Mouse (Mus musculus): ENCODE measurements around the gene Chchd1. TPM values are rescaled to one million over a fixed set of nuclear protein-coding genes. Genes with fewer than 3 reads are reported as not detected.

Gene Chchd1
- polyA plus RNA-seq, 1 experiment from 2014 or later: 234 TPM

GRCm38 (mm10) chr14:20661661-20662331, 41.0 kb upstream of the Chchd1 start:
- Histone ChIP-seq H3K27ac (ENCODE audit: low read depth) (peak overlapping the region; percentile 88), H3K36me3 (ENCODE audit: control insufficient read depth, insufficient read depth, low read length) (no peaks in the 10 kb centered on the region), H3K9me3 (ENCODE audit: control insufficient read depth, low read length) (no peaks in the 10 kb centered on the region), H3K4me2 (ENCODE audit: low read length) (peak overlapping the region; percentile 86), H3K9ac (ENCODE audit: low read length) (peak overlapping the region; percentile 67), H3K4me3 (ENCODE audit: low read depth, low read length) (peak overlapping the region; percentile 65), H3K4me1 (replicated peaks; ENCODE audit: control insufficient read depth, insufficient read depth, low read length) (peaks cover 14% of the 10 kb centered on the region; the same call in 1 of the 2 replicates), H3K27me3 (replicated peaks; ENCODE audit: control insufficient read depth, insufficient read depth, low read length) (no peaks in the 10 kb centered on the region)
- ATAC-seq (replicated peaks; ENCODE audit: low FRiP score, low TSS enrichment, low read depth) (peak; percentile 47), DNase-seq (ENCODE audit: low spot score) (no peak)
- 9% methylated on average over 19 of the region's 19 CpGs for WGBS

- Histone ChIP-seq H3K27me3 (replicated peaks; ENCODE audit: control insufficient read depth, insufficient read depth, low read length) (no peaks in the 10 kb centered on the region), H3K4me1 (replicated peaks; ENCODE audit: control insufficient read depth, insufficient read depth, low read length) (peaks cover 14% of the 10 kb centered on the region; the same call in 1 of the 2 replicates), H3K36me3 (ENCODE audit: control insufficient read depth, insufficient read depth, low read length) (no peaks in the 10 kb centered on the region), H3K4me3 (ENCODE audit: low read depth, low read length) (no peak overlapping the region), H3K9me3 (ENCODE audit: control insufficient read depth, low read length) (no peaks in the 10 kb centered on the region), H3K27ac (ENCODE audit: low read depth) (no peak overlapping the region), H3K9ac (ENCODE audit: low read length) (no peak overlapping the region), H3K4me2 (ENCODE audit: low read length) (no peak overlapping the region)
- ATAC-seq (replicated peaks; ENCODE audit: low FRiP score, low TSS enrichment, low read depth) (no peak), DNase-seq (ENCODE audit: low spot score) (no peak)
- WGBS: 86% methylated on average over 3 of the region's 3 CpGs
Observed at GRCm38 (mm10) chr14:20662740-20663139, 40.1 kb upstream of the Chchd1 start.

- H3K4me1 ChIP-seq (replicated peaks; ENCODE audit: control insufficient read depth, insufficient read depth, low read length): peaks cover 14% of the 10 kb centered on the region; the same call in 1 of the 2 replicates
- no peak overlapping the region for H3K27ac ChIP-seq (ENCODE audit: low read depth)
- H3K36me3 ChIP-seq (ENCODE audit: control insufficient read depth, insufficient read depth, low read length): no peaks in the 10 kb centered on the region
- H3K9me3 ChIP-seq (ENCODE audit: control insufficient read depth, low read length): no peaks in the 10 kb centered on the region
- no peak overlapping the region for H3K4me3 ChIP-seq (ENCODE audit: low read depth, low read length)
- H3K4me2 ChIP-seq (ENCODE audit: low read length): no peak overlapping the region
- H3K9ac ChIP-seq (ENCODE audit: low read length): no peak overlapping the region
- ATAC-seq (replicated peaks; ENCODE audit: low FRiP score, low TSS enrichment, low read depth) (no peak), DNase-seq (ENCODE audit: low spot score) (no peak)
- 53% methylated on average over 2 of the region's 2 CpGs for WGBS
- H3K27me3 ChIP-seq (replicated peaks; ENCODE audit: control insufficient read depth, insufficient read depth, low read length): no peaks in the 10 kb centered on the region
Observed at GRCm38 (mm10) chr14:20663601-20664000, 39.2 kb upstream of the Chchd1 start.

- H3K36me3 ChIP-seq (ENCODE audit: control insufficient read depth, insufficient read depth, low read length): no peaks in the 10 kb centered on the region
- ATAC-seq (replicated peaks; ENCODE audit: low FRiP score, low TSS enrichment, low read depth) (no peak), DNase-seq (ENCODE audit: low spot score) (no peak)
- no peak overlapping the region for H3K27ac ChIP-seq (ENCODE audit: low read depth)
- H3K27me3 ChIP-seq (replicated peaks; ENCODE audit: control insufficient read depth, insufficient read depth, low read length): no peaks in the 10 kb centered on the region
- 62% methylated on average over 3 of the region's 3 CpGs for WGBS
- peaks cover 14% of the 10 kb centered on the region; the same call in 1 of the 2 replicates for H3K4me1 ChIP-seq (replicated peaks; ENCODE audit: control insufficient read depth, insufficient read depth, low read length)
- no peak overlapping the region for H3K4me2 ChIP-seq (ENCODE audit: low read length)
- no peak overlapping the region for H3K9ac ChIP-seq (ENCODE audit: low read length)
- no peaks in the 10 kb centered on the region for H3K9me3 ChIP-seq (ENCODE audit: control insufficient read depth, low read length)
- no peak overlapping the region for H3K4me3 ChIP-seq (ENCODE audit: low read depth, low read length)
Observed at GRCm38 (mm10) chr14:20664436-20664835, 38.4 kb upstream of the Chchd1 start.

GRCm38 (mm10) chr14:20667469-20667868, 35.3 kb upstream of the Chchd1 start:
- no peak overlapping the region for H3K27ac ChIP-seq (ENCODE audit: low read depth)
- H3K36me3 ChIP-seq (ENCODE audit: control insufficient read depth, insufficient read depth, low read length): no peaks in the 10 kb centered on the region
- H3K4me3 ChIP-seq (ENCODE audit: low read depth, low read length): no peak overlapping the region
- no peaks in the 10 kb centered on the region for H3K9me3 ChIP-seq (ENCODE audit: control insufficient read depth, low read length)
- ATAC-seq (replicated peaks; ENCODE audit: low FRiP score, low TSS enrichment, low read depth) (no peak), DNase-seq (ENCODE audit: low spot score) (no peak)
- H3K27me3 ChIP-seq (replicated peaks; ENCODE audit: control insufficient read depth, insufficient read depth, low read length): no peaks in the 10 kb centered on the region
- H3K4me2 ChIP-seq (ENCODE audit: low read length): no peak overlapping the region
- H3K9ac ChIP-seq (ENCODE audit: low read length): no peak overlapping the region
- peaks cover 2% of the 10 kb centered on the region; the same call in 1 of the 2 replicates for H3K4me1 ChIP-seq (replicated peaks; ENCODE audit: control insufficient read depth, insufficient read depth, low read length)
- 68% methylated on average over 1 of the region's 1 CpGs for WGBS

GRCm38 (mm10) chr14:20668154-20668810, 34.5 kb upstream of the Chchd1 start, which contains the start of gene Synpo2l:
TSS of gene Synpo2l (minus strand) at chr14:20668354.
- DNase-seq (ENCODE audit: low spot score) (no peak), ATAC-seq (replicated peaks; ENCODE audit: low FRiP score, low TSS enrichment, low read depth) (no peak)
- no peaks in the 10 kb centered on the region for H3K27me3 ChIP-seq (replicated peaks; ENCODE audit: control insufficient read depth, insufficient read depth, low read length)
- no peak within 1 kb of the TSS for H3K9ac ChIP-seq (ENCODE audit: low read length)
- WGBS: 79% methylated on average over 8 of the region's 8 CpGs
- no peaks in the 10 kb centered on the region; the same call in 1 of the 2 replicates for H3K4me1 ChIP-seq (replicated peaks; ENCODE audit: control insufficient read depth, insufficient read depth, low read length)
- H3K9me3 ChIP-seq (ENCODE audit: control insufficient read depth, low read length): peaks cover 4% of the 10 kb centered on the region; the same call in 1 of the 2 replicates
- no peaks in the 10 kb centered on the region for H3K36me3 ChIP-seq (ENCODE audit: control insufficient read depth, insufficient read depth, low read length)
- H3K4me2 ChIP-seq (ENCODE audit: low read length): no peak within 1 kb of the TSS
- H3K27ac ChIP-seq (ENCODE audit: low read depth): no peak within 1 kb of the TSS
- no peak within 1 kb of the TSS for H3K4me3 ChIP-seq (ENCODE audit: low read depth, low read length)

- Histone ChIP-seq H3K36me3 (ENCODE audit: control insufficient read depth, insufficient read depth, low read length) (peaks cover 23% of the 10 kb centered on the region), H3K4me3 (ENCODE audit: low read depth, low read length) (0 out of 2 replicates have a peak overlapping the region, but pooled peaks have one; percentile 94), H3K27me3 (replicated peaks; ENCODE audit: control insufficient read depth, insufficient read depth, low read length) (no peaks in the 10 kb centered on the region), H3K4me2 (ENCODE audit: low read length) (peak overlapping the region; percentile 93; the same call in 1 of the 2 replicates), H3K9me3 (ENCODE audit: control insufficient read depth, low read length) (peaks cover 4% of the 10 kb centered on the region; the same call in 1 of the 2 replicates), H3K27ac (ENCODE audit: low read depth) (no peak overlapping the region; the same call in 1 of the 2 replicates), H3K9ac (ENCODE audit: low read length) (no peak overlapping the region), H3K4me1 (replicated peaks; ENCODE audit: control insufficient read depth, insufficient read depth, low read length) (peaks cover 5% of the 10 kb centered on the region)
- DNase-seq (ENCODE audit: low spot score) (peak; percentile 66), ATAC-seq (replicated peaks; ENCODE audit: low FRiP score, low TSS enrichment, low read depth) (no peak)
- WGBS: 95% methylated on average over 2 of the region's 2 CpGs
Observed at GRCm38 (mm10) chr14:20672990-20673389, 29.8 kb upstream of the Chchd1 start.

- H3K4me3 ChIP-seq (ENCODE audit: low read depth, low read length): peak overlapping the region; percentile 94
- H3K4me2 ChIP-seq (ENCODE audit: low read length): peak overlapping the region; percentile 93
- DNase-seq (ENCODE audit: low spot score) (peak; percentile 64), ATAC-seq (replicated peaks; ENCODE audit: low FRiP score, low TSS enrichment, low read depth) (peak; percentile 70; the same call in 1 of the 2 replicates)
- H3K27ac ChIP-seq (ENCODE audit: low read depth): peak overlapping the region; percentile 93
- WGBS: 6% methylated on average over 13 of the region's 13 CpGs
- peaks cover 5% of the 10 kb centered on the region for H3K4me1 ChIP-seq (replicated peaks; ENCODE audit: control insufficient read depth, insufficient read depth, low read length)
- no peaks in the 10 kb centered on the region for H3K27me3 ChIP-seq (replicated peaks; ENCODE audit: control insufficient read depth, insufficient read depth, low read length)
- peaks cover 4% of the 10 kb centered on the region; the same call in 1 of the 2 replicates for H3K9me3 ChIP-seq (ENCODE audit: control insufficient read depth, low read length)
- peak overlapping the region; percentile 90 for H3K9ac ChIP-seq (ENCODE audit: low read length)
- H3K36me3 ChIP-seq (ENCODE audit: control insufficient read depth, insufficient read depth, low read length): peaks cover 30% of the 10 kb centered on the region
Observed at GRCm38 (mm10) chr14:20673735-20674063, 29.1 kb upstream of the Chchd1 start.

All from intestine, embryonic 14.5 days (tissue).